Mouse (Mus musculus) thymus, adult 2 months (tissue): Measurements from ENCODE around the gene Eps8l1.

Experiments
- CTCF ChIP-seq: fragments of 200-500 bp; IDR thresholded peaks from 2 replicates; pipeline ENCODE4 v1.5.1; 2012; ENCODE audit warnings: mild to moderate bottlenecking, control low read depth, low read length, moderate library complexity, borderline replicate concordance; ENCODE audit not compliant: control insufficient read depth, poor library complexity, insufficient read depth; ENCODE audit errors: extremely low read depth
- POLR2A ChIP-seq: fragments of 200-500 bp; IDR thresholded peaks from 2 replicates; pipeline ENCODE4 v1.6.1; 2012; ENCODE audit warnings: mild to moderate bottlenecking, low read length, control low read depth, moderate library complexity; ENCODE audit not compliant: control insufficient read depth, poor library complexity, insufficient read depth; ENCODE audit errors: extremely low read depth

GRCm38 (mm10) chr7:4502421-4503090 is 42.1 kb downstream of the Eps8l1 start:
- no peak for TF ChIP-seq CTCF
- TF ChIP-seq POLR2A, result no peak
